12 mouse cellular contexts compared by ENCODE assay signal in the genomic region with DNA sequence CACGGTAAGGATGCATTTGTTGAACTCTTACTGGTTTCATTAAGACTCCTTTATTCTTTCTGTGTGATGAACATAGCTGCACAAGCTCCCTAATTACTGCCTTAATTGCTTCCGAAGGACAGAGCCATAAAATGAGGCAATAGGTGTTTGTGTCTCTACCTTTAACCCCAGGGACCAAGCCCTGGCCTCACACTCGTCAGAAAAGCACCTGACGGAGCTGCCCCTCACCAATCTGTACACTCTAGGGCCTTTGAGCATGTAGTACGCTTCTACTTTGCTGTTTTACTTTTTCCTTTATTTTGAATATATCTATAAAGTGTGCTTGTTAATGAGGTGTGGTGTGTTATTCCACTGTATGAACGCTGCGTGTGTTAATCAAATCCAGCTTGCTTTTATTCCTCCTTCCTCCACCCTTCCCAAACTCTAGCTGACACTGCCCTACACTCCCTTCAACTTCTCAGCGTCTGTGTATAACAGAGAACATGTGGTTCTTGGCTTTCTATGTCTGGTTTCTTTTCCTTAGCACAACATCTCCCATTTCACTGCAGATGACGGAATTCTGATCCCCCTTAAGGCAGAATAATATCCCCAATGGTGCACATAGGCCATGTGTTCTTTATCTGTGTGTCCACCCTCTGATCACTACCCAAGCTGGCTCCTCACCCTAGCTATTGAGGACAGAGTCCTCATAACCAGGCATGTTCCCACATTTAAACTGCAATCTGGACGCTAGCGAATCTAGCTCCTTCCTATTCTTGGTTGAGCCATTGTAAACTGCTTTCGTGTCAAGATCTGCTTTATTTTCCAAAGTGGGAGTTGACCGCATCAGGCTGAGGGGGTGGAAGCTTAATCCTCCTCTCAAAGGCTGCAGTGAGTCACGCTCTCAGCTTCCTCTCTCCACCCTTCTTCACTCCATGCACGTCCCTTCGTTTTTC. TPM values are rescaled to one million over a fixed set of nuclear protein-coding genes. Genes with fewer than 3 reads are reported as not detected.
DNase-seq lines count a peak whose midpoint lies in the region; ATAC-seq and TF ChIP-seq lines count a peak whose summit lies in the region.
"Had no signal": no experiment of that assay in that cellular context is flagged by ENCODE, and none has a peak within 500 bp of the region (broad histone marks: within the 10 kb centered on the region; RNA-seq: fewer than 3 reads in every experiment).

No protein-coding gene starts in this region.

- no peak overlapping the region for H3K9ac ChIP-seq in embryonic facial prominence, embryonic 12.5 days
- H3K9ac ChIP-seq in heart, embryonic 14.5 days (ENCODE audit: low read length): no peak overlapping the region
- H3K9ac ChIP-seq in hindbrain, postnatal 0 days (replicated peaks; ENCODE audit: low read length): no peak overlapping the region
- H3K9ac ChIP-seq: forebrain, postnatal 0 days had no signal

- no peaks in the 10 kb centered on the region for H3K9me3 ChIP-seq in embryonic facial prominence, embryonic 12.5 days
- no peaks in the 10 kb centered on the region for H3K9me3 ChIP-seq in heart, embryonic 14.5 days (ENCODE audit: control insufficient read depth, low read length)
- H3K9me3 ChIP-seq in hindbrain, postnatal 0 days (ENCODE audit: low read length): no peaks in the 10 kb centered on the region
- H3K9me3 ChIP-seq: megakaryocyte, embryonic 14.5 days had no signal

- H3K36me3 ChIP-seq in embryonic facial prominence, embryonic 12.5 days: no peaks in the 10 kb centered on the region
- no peaks in the 10 kb centered on the region for H3K36me3 ChIP-seq in heart, embryonic 14.5 days (ENCODE audit: control insufficient read depth, insufficient read depth, low read length)
- no peaks in the 10 kb centered on the region for H3K36me3 ChIP-seq in macrophage (ENCODE audit: inconsistent target)
- H3K36me3 ChIP-seq in hindbrain, postnatal 0 days (ENCODE audit: insufficient read depth, low read length): no peaks in the 10 kb centered on the region

- TF ChIP-seq CTCF in hindbrain, postnatal 0 days (IDR thresholded peaks at IDR 0.05; ENCODE audit: low read depth): no peak

- H3K4me2 ChIP-seq in embryonic facial prominence, embryonic 12.5 days (replicated peaks): peak overlapping the region; percentile 25; the same call in 1 of the 2 replicates
- H3K4me2 ChIP-seq in heart, embryonic 14.5 days (ENCODE audit: low read length): 0 out of 2 replicates have a peak overlapping the region, but pooled peaks have one; percentile 19
- H3K4me2 ChIP-seq in hindbrain, postnatal 0 days (ENCODE audit: low read depth, low read length): no peak overlapping the region

- intact Hi-C loops in left cerebral cortex, postnatal 25 days (cut with DNase I): no loop called here

- H3K4me3 ChIP-seq in embryonic facial prominence, embryonic 12.5 days: no peak overlapping the region
- no peak overlapping the region for H3K4me3 ChIP-seq in heart, embryonic 14.5 days (ENCODE audit: control insufficient read depth in 1 of 2, insufficient read depth in 1 of 2, low read depth in 1 of 2, low read length in 2 of 2)
- H3K4me3 ChIP-seq in macrophage (ENCODE audit: inconsistent target): no peak overlapping the region
- H3K4me3 ChIP-seq in hindbrain, postnatal 0 days (ENCODE audit: low read length): no peak overlapping the region
- H3K4me3 ChIP-seq: megakaryocyte, embryonic 14.5 days had no signal

- peaks cover 27% of the 10 kb centered on the region for H3K4me1 ChIP-seq in embryonic facial prominence, embryonic 12.5 days
- no peaks in the 10 kb centered on the region for H3K4me1 ChIP-seq in heart, embryonic 14.5 days (ENCODE audit: control insufficient read depth in 2 of 2, insufficient read depth in 2 of 2, low read length in 2 of 2)
- H3K4me1 ChIP-seq in hindbrain, postnatal 0 days (ENCODE audit: insufficient read depth, low read length): no peaks in the 10 kb centered on the region

- H3K27ac ChIP-seq in embryonic facial prominence, embryonic 12.5 days: peak overlapping the region; percentile 88
- H3K27ac ChIP-seq in heart, embryonic 14.5 days (replicated peaks in 1 of 2; ENCODE audit: control insufficient read depth in 1 of 2, insufficient read depth in 1 of 2, low read depth in 2 of 2, low read length in 2 of 2): peak overlapping the region; percentile 24 to 55; a peak in 2 of 4 replicates
- H3K27ac ChIP-seq in macrophage: peak overlapping the region; percentile 13; the same call in 1 of the 2 replicates
- no peak overlapping the region for H3K27ac ChIP-seq in hindbrain, postnatal 0 days

- no peaks in the 10 kb centered on the region for H3K79me2 ChIP-seq in macrophage (ENCODE audit: inconsistent target)

- WGBS in embryonic facial prominence, embryonic 12.5 days: 26% methylated on average over 16 of the region's 16 CpGs
- WGBS in heart, embryonic 14.5 days: 65% methylated on average over 16 of the region's 16 CpGs
- 79% methylated on average over 16 of the region's 16 CpGs for whole genome bisulfite sequencing in macrophage (ENCODE audit: missing documents)
- 72% methylated on average over 16 of the region's 16 CpGs for WGBS in hindbrain, postnatal 0 days

- peak; percentile 11 to 73 for DNase-seq in left cerebral cortex, postnatal 25 days (ENCODE audit: low spot score in 2 of 2)
- DNase-seq in left cerebral cortex, adult 9 months (ENCODE audit: low spot score in 2 of 2): no peak
- DNase-seq in hindbrain, postnatal 0 days (ENCODE audit: low spot score): no peak
- no peak for DNase-seq in adrenal gland, adult 18-20 months (ENCODE audit: low spot score in 2 of 2)
- DNase-seq: cerebellum, adult 18-20 months; forebrain, postnatal 0 days had no signal

- ATAC-seq in embryonic facial prominence, embryonic 12.5 days (ENCODE audit: insufficient number of reproducible peaks, insufficient read depth, low FRiP score, low TSS enrichment): peak; percentile 80; the same call in 1 of the 2 replicates
- ATAC-seq in heart, embryonic 14.5 days (ENCODE audit: insufficient number of reproducible peaks, insufficient read depth, low FRiP score, low read depth): no peak
- ATAC-seq in granulocyte monocyte progenitor cell, adult 5-6 weeks (replicated peaks; ENCODE audit: poor library complexity, severe bottlenecking): no peak
- no peak for ATAC-seq in hindbrain, postnatal 0 days
- ATAC-seq: forebrain, postnatal 0 days; Patski had no signal

- H3K27me3 ChIP-seq in embryonic facial prominence, embryonic 12.5 days: no peaks in the 10 kb centered on the region
- no peaks in the 10 kb centered on the region for H3K27me3 ChIP-seq in heart, embryonic 14.5 days (ENCODE audit: control insufficient read depth, insufficient read depth, low read length)
- no peaks in the 10 kb centered on the region for H3K27me3 ChIP-seq in hindbrain, postnatal 0 days (ENCODE audit: insufficient read depth, low read length)
- H3K27me3 ChIP-seq: Patski had no signal

RNA-seq across cellular contexts. Expression of a gene that starts 52.5 kb away (rescaled TPM):
- total RNA-seq in left cerebral cortex, postnatal 25 days (2021): 10 to 100 TPM; 11.5 to 12.1 TPM
- 33.2 and 36.2 TPM in 2 replicates for polyA plus RNA-seq in embryonic facial prominence, embryonic 12.5 days (2016; fragmentation: Nextera tagmentation; extraction: Ambion mirVana)
- 52.5 and 55.3 TPM in 2 replicates for polyA plus RNA-seq in heart, embryonic 14.5 days (2014; fragmentation: Nextera tagmentation; extraction: Ambion mirVana)
- 1,000 to 10,000 TPM in 4 of 26 experiments, 100 to 1,000 TPM in 21, 10 to 100 TPM in 1; 93.5 to 1,701 (median 398) TPM for total RNA-seq in macrophage (2018; cell fraction: chromatin; rRNA removed)
- total RNA-seq in macrophage (2018; cell fraction: cytosol; rRNA removed): 100 to 1,000 TPM; 118 to 679 (median 362) TPM
- total RNA-seq in macrophage (2018; cell fraction: nucleus; rRNA removed): 1,000 to 10,000 TPM in 5 of 26 experiments, 100 to 1,000 TPM in 21; 190 to 1,621 (median 565) TPM
- polyA plus RNA-seq in macrophage (2018): 189 to 430 TPM (median 388 TPM) in 3 replicates
- 80.1 and 90.3 TPM in 2 replicates for total RNA-seq in granulocyte monocyte progenitor cell, adult 5-6 weeks (2014; fragmentation: Nextera tagmentation)
- 55.3 and 68.7 TPM in 2 replicates for total RNA-seq in granulocyte monocyte progenitor cell, adult 5-6 weeks (2017)
- total RNA-seq in hindbrain, postnatal 0 days (2014; rRNA removed): 7.4 and 11.6 TPM in 2 replicates
- 16.3 and 17.0 TPM in 2 replicates for polyA plus RNA-seq in hindbrain, postnatal 0 days (2015; fragmentation: Nextera tagmentation; extraction: Ambion mirVana)
- 100 to 1,000 TPM; 102 to 116 TPM for total RNA-seq in adrenal gland, adult 18-20 months (2021)

Comparison
In these comparisons a context has a peak if more than half of its experiments do, and no peak if none do; other contexts are left out.
1. DNase-seq: peak in left cerebral cortex, postnatal 25 days (2 of 2); none in left cerebral cortex, adult 9 months (0 of 2), hindbrain, postnatal 0 days (single experiment) and adrenal gland, adult 18-20 months (0 of 2).